Mouse (Mus musculus) mouse embryonic stem cell (cell line): Measurements from ENCODE around the gene Lemd2.

ENCODE experiments used
- in situ Hi-C, 2 experiments: fragments of 300-500 bp; cut with MboI; formaldehyde crosslinking; loops; 1 replicate in 1 of 2; 3 replicates in 1 of 2; pipeline ENCODE4 v1.14.3; 2019 to 2020; ENCODE audit warnings: low sequenced_read_pairs in 2 of 2, low pct_unique_long_range_greater_than_20kb in 1 of 2, mixed read lengths in 1 of 2; ENCODE audit not compliant: unreplicated experiment in 1 of 2

Gene Lemd2

GRCm38 (mm10) chr17:27173715-27174114 lies 30.6 kb downstream of the Lemd2 start:
- in situ Hi-C loops, result loop anchor here in 1 of 2 experiments (25.0 kb wide), 1 partner anchor 339 kb away; the partner anchor contains the start of gene Grm4

- in situ Hi-C loops, result loop anchor here in 1 of 2 experiments (25.0 kb wide), 1 partner anchor 340 kb away; the partner anchor contains the start of gene Grm4
Observed at GRCm38 (mm10) chr17:27172459-27172858, 31.8 kb downstream of the Lemd2 start.

- in situ Hi-C loops, result loop anchor here in 1 of 2 experiments (25.0 kb wide), 1 partner anchor 341 kb away; the partner anchor contains the start of gene Grm4
Observed at GRCm38 (mm10) chr17:27171121-27171520, 33.1 kb downstream of the Lemd2 start.

GRCm38 (mm10) chr17:27169952-27170695 lies 34.1 kb downstream of the Lemd2 start:
- in situ Hi-C loops, result loop anchor here (10.0 to 25.0 kb wide), 2 partner anchors 225 to 342 kb away; partner anchors contain the start of gene Grm4 (in 1 of the 2)

GRCm38 (mm10) chr17:27168569-27168968 lies 35.7 kb downstream of the Lemd2 start:
- in situ Hi-C loops, result loop anchor here (10.0 to 25.0 kb wide), 2 partner anchors 226 to 344 kb away; partner anchors contain the start of gene Grm4 (in 1 of the 2)

DNA sequence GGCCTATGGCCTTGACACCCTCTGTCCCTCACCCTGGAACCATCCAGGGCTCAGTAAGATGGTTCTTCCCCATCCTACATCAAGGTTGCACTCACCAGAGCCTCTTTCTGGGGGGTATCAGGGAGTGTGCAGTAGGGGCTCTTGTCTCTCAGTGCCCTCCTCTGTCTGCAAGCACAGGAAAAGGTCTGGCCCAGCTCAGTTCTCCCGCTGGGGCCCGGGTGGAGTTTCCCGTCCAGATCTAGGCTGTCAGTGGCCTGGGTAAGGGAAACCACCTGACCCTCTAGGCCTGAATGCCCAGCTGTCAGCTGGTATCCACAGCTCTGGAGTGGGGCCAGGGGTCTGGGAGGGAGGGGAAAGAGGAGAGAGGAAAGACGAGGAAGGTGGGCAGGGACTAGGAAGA lies 36.7 kb downstream of the Lemd2 start, which contains the start of gene Ip6k3:
Ip6k3 (minus strand) TSS at position 251 of the 400 bp plus-strand sequence.
- in situ Hi-C loops, result loop anchor here (10.0 to 25.0 kb wide), 2 partner anchors 227 to 345 kb away; partner anchors contain the start of gene Grm4 (in 1 of the 2)

GRCm38 (mm10) chr17:27166901-27167300 lies 37.4 kb downstream of the Lemd2 start:
- in situ Hi-C loops, result loop anchor here (10.0 to 25.0 kb wide), 2 partner anchors 228 to 345 kb away; partner anchors contain the start of gene Grm4 (in 1 of the 2)

DNA sequence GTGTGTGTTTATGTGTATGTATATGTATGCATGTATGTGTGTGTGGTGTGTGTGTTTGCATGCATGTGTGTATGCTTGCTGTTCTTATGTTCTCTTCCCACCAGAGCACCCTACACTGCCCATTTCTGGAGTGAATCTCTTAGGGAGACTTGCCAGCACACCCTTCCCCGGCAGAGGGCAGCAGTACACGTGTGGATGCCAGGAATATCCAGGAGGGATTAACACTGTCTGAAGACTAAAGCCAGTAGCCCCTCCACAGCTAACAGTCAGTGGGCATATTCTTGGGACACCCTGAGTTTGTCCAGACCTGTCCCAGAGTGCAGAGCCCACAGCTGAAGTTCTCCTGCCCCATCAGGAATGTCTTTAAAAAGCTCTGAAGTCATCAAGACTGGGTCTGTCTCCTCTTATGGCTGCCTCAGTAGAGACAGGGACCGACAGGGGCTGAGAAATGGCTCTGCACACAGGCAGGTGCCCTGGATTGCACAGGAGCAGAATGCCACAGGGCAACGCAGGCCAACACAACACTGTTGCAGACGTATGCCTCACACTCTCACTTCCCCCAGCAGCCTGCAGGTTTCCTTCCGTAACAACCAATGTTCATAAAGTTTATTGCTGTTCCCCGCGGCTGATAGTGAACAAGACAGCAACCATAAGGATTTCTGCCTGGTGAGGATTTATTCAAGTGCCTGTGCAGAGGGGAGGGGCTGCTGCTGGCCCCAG lies 39.1 kb downstream of the Lemd2 start:
- in situ Hi-C loops, result loop anchor here (10.0 to 25.0 kb wide), 2 partner anchors 230 to 347 kb away; partner anchors contain the start of gene Grm4 (in 1 of the 2)

DNA sequence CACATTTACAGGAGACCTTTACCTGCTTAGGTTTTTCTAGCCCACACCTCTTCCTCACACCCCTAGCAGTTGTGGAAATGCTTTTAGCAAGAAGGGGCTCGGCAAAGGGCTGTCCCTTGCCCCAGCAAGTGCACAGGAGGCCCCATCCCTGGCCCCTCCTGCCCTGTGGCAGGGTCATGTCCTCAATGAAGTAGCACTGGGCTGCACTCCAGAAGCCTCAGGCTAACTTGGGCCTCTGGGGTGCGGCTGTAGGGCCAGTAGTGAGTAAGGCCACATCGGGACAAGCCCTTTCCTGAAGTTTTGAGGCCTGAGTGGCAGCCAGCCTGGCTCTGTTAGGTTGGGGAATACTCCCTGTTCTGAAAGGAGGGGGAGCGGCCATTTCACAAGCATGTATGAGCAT lies 43.4 kb downstream of the Lemd2 start:
- in situ Hi-C loops, result loop anchor here (10.0 to 25.0 kb wide), 2 partner anchors 234 to 351 kb away; partner anchors contain the start of gene Grm4 (in 1 of the 2)

GRCm38 (mm10) chr17:27159169-27159568 lies 45.1 kb downstream of the Lemd2 start:
- in situ Hi-C loops, result loop anchor here in 1 of 2 experiments (25.0 kb wide), 1 partner anchor 353 kb away; the partner anchor contains the start of gene Grm4

DNA sequence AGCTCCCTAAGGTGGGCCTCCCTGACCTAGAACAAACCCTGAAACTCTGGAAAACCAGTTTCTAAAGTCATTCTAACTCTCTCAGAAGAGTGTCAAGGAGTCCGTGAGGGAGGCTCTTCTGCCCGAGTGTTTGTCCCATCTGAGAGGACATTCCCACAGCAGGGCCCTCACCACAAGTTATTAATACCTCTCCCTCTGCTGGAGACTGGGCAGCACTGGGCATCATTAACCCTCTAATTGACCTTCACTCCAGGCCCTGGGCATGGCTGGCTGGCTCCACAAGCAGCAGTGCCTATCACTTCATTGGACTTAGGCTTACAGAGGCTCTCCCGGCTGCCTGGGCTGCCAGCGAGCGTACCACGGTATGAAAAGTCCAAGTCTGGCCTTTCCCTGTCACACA lies 45.8 kb downstream of the Lemd2 start:
- in situ Hi-C loops, result loop anchor here in 1 of 2 experiments (25.0 kb wide), 1 partner anchor 354 kb away; the partner anchor contains the start of gene Grm4

GRCm38 (mm10) chr17:27155752-27156151 lies 48.5 kb downstream of the Lemd2 start:
- in situ Hi-C loops, result loop anchor here in 1 of 2 experiments (25.0 kb wide), 1 partner anchor 357 kb away; the partner anchor contains the start of gene Grm4

DNA sequence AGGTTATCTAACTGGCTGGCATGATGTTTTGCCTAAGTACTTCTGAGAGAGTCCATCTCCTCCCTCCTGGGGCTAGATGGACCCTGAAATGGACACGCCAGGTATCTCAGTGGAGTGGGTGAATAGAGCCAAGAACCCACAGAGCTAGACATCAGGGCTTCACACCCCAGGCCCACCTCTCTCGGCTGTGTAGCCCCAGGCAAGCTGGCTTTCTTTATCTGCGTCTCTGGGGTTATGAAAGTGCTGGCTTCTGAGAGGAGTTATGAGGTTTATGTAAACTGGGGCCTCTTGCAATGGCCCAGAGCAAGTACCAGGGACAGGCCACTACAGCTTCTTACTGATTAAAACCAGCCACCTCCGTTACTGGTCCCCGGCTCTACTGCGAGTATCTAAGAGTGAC lies 49.4 kb downstream of the Lemd2 start:
- in situ Hi-C loops, result loop anchor here in 1 of 2 experiments (25.0 kb wide), 1 partner anchor 357 kb away; the partner anchor contains the start of gene Grm4

- in situ Hi-C loops, result loop anchor here in 1 of 2 experiments (25.0 kb wide), 1 partner anchor 358 kb away; the partner anchor contains the start of gene Grm4
Observed at GRCm38 (mm10) chr17:27154256-27154655, 50.0 kb downstream of the Lemd2 start.

GRCm38 (mm10) chr17:27153773-27154193 lies 50.5 kb downstream of the Lemd2 start:
- in situ Hi-C loops, result loop anchor here in 1 of 2 experiments (25.0 kb wide), 1 partner anchor 359 kb away; the partner anchor contains the start of gene Grm4

- in situ Hi-C loops, result loop anchor here in 1 of 2 experiments (25.0 kb wide), 1 partner anchor 359 kb away; the partner anchor contains the start of gene Grm4
Observed at GRCm38 (mm10) chr17:27152976-27153723, 51.1 kb downstream of the Lemd2 start.

DNA sequence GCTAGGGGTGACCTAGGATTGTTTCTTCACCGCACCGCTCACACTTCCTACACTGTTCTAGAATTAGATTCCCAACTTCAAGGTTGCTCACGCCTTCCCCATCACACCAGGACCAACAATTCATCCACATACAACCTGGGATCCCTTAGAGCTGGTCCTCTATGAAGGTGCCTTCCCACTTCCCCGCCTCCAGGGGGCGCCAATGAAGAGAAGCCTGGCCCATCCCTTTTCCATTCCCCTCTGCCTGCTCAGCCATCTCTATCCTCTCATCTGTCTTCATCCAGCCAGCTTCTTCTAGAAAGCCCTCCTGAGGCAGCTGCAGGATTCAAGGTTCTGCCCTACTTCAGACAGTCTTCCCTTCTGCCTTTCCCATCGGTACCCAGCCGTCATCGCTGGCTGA lies 52.9 kb downstream of the Lemd2 start:
- in situ Hi-C loops, result loop anchor here in 1 of 2 experiments (25.0 kb wide), 1 partner anchor 361 kb away; the partner anchor contains the start of gene Grm4
